Mouse (Mus musculus): ENCODE measurements around the gene Gucy2e.

DNA sequence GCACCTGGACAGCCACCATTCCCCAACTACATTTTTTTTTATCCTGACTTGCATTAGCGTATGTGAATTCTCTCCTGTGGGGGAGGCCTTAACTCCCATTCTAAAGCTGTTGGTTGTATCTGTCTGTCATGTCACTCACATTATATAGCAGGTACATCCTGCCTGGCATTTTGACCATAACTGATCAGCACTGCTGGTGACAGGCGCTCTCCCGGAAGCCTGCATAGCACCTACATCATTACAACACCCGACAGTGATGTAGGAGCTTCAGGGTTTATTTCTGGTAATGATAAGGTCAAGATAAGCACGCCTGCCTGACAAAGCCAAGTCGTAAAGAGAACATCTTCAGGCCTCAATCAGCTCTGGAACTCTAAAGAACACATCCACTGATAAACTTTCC is 36.6 kb downstream of the Gucy2e start:
- TF ChIP-seq CTCF (IDR thresholded peaks at IDR 0.05; ENCODE audit: extremely low read depth, insufficient read length, insufficient replicate concordance, low read depth, low read length) (no peak), POLR2A (IDR thresholded peaks at IDR 0.05; ENCODE audit: low read depth, low read length) (no peak)

Data from small intestine, adult 2 months (tissue).